Mouse (Mus musculus): ENCODE results near the gene Cacna1a. TPM values are rescaled to one million over a fixed set of nuclear protein-coding genes. Genes with fewer than 3 reads are reported as not detected.

Gene Cacna1a
- polyA plus RNA-seq, 1 experiment from 2014 or later, result 5.2 TPM

GRCm38 (mm10) chr8:84577432-84577831 lies 189.2 kb downstream of the Cacna1a start:
- Histone ChIP-seq H3K4me3 (no peak overlapping the region), H3K4me1 (no peaks in the 10 kb centered on the region), H3K27me3 (no peaks in the 10 kb centered on the region), H3K9ac (no peak overlapping the region), H3K9me3 (no peaks in the 10 kb centered on the region), H3K36me3 (no peaks in the 10 kb centered on the region), H3K27ac (no peak overlapping the region), H3K4me2 (no peak overlapping the region)
- WGBS, result 85% methylated on average over 4 of the region's 4 CpGs
- ATAC-seq (ENCODE audit: insufficient number of reproducible peaks, low FRiP score, low TSS enrichment, low read depth), result no peak

- Histone ChIP-seq H3K4me2 (no peak overlapping the region), H3K9ac (no peak overlapping the region), H3K4me1 (no peaks in the 10 kb centered on the region), H3K36me3 (no peaks in the 10 kb centered on the region), H3K27me3 (no peaks in the 10 kb centered on the region), H3K27ac (no peak overlapping the region), H3K9me3 (0 out of 2 replicates have a peak, but pooled peaks cover 3% of the 10 kb centered on the region), H3K4me3 (no peak overlapping the region)
- 11% methylated on average over 3 of the region's 3 CpGs for WGBS
- no peak for ATAC-seq (ENCODE audit: insufficient number of reproducible peaks, low FRiP score, low TSS enrichment, low read depth)
Measured at GRCm38 (mm10) chr8:84579595-84579994, 191.4 kb downstream of the Cacna1a start.

DNA sequence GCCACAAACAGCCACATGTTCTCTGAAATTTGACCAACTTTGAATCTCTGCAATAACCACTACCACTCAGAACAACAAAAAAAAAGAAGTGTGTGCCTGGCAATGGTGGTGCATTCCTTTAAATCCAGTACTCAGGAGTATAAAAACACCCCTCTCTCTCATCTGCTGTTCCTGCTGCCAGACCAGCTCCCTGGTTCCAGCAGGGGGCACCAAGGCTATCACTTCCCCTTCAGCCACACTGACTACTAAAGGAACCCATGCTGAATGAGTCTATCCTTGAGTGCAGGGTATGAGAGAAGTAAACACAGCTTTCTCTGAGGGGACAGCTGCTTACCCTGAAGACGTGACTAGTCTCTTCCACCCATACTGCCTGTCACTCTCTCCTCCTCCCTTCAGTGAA lies 197.1 kb downstream of the Cacna1a start:
- no peak for ATAC-seq (ENCODE audit: insufficient number of reproducible peaks, low FRiP score, low TSS enrichment, low read depth)
- no peak overlapping the region for H3K4me3 ChIP-seq
- 0 out of 2 replicates have a peak, but pooled peaks cover 5% of the 10 kb centered on the region for H3K9me3 ChIP-seq
- H3K36me3 ChIP-seq, result no peaks in the 10 kb centered on the region
- H3K4me2 ChIP-seq, result no peak overlapping the region
- no peaks in the 10 kb centered on the region for H3K4me1 ChIP-seq
- WGBS, result 32% methylated on average over 1 of the region's 1 CpGs
- H3K9ac ChIP-seq, result no peak overlapping the region
- H3K27ac ChIP-seq, result no peak overlapping the region
- H3K27me3 ChIP-seq, result no peaks in the 10 kb centered on the region

GRCm38 (mm10) chr8:84586221-84586620 lies 198.0 kb downstream of the Cacna1a start:
- ATAC-seq (ENCODE audit: insufficient number of reproducible peaks, low FRiP score, low TSS enrichment, low read depth), result no peak
- no peak overlapping the region for H3K4me2 ChIP-seq
- no peaks in the 10 kb centered on the region for H3K36me3 ChIP-seq
- H3K9ac ChIP-seq, result no peak overlapping the region
- no peak overlapping the region for H3K27ac ChIP-seq
- WGBS, result 48% methylated on average over 2 of the region's 2 CpGs
- no peak overlapping the region for H3K4me3 ChIP-seq
- H3K4me1 ChIP-seq, result no peaks in the 10 kb centered on the region
- no peaks in the 10 kb centered on the region for H3K27me3 ChIP-seq
- H3K9me3 ChIP-seq, result 0 out of 2 replicates have a peak, but pooled peaks cover 5% of the 10 kb centered on the region

- H3K27ac ChIP-seq, result no peak overlapping the region
- WGBS, result 70% methylated on average over 11 of the region's 11 CpGs
- no peaks in the 10 kb centered on the region for H3K27me3 ChIP-seq
- no peak overlapping the region for H3K4me3 ChIP-seq
- no peaks in the 10 kb centered on the region for H3K36me3 ChIP-seq
- no peak overlapping the region for H3K4me2 ChIP-seq
- no peak for ATAC-seq (ENCODE audit: insufficient number of reproducible peaks, low FRiP score, low TSS enrichment, low read depth)
- no peaks in the 10 kb centered on the region for H3K4me1 ChIP-seq
- H3K9me3 ChIP-seq, result 0 out of 2 replicates have a peak, but pooled peaks cover 5% of the 10 kb centered on the region
- no peak overlapping the region for H3K9ac ChIP-seq
Measured at GRCm38 (mm10) chr8:84588498-84588897, 200.3 kb downstream of the Cacna1a start.

DNA sequence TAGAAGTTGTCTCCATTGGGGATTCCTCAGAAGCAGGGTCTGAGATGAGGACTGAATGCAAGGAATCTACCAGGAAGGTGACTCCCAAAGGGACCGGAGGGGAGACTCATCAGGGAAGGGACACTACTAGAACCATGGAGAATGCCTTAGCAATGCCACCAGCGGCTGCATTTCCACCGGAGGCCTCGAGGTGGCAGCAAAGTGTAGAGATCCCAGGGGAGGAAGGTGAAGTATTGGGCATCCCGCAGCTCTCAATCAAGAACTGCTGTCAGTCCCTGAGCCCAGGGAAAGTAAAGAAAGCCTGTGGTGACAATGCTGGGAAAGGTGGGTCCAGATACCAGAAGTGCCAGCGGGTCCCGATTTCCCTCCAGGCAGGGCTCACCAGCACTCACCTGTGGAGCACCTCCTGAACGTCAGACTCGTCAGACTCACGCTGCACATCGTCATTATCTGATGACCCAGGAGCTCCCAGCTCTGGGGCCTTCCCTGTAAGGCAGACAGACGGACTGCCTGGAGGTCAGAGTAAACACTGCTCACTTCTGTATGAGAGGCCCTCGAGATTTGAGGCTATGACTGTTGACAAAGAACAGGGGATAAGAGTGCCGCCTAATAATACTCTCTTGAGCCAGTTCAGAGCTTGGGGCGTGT lies 203.9 kb downstream of the Cacna1a start:
- no peak overlapping the region for H3K27ac ChIP-seq
- no peak for ATAC-seq (ENCODE audit: insufficient number of reproducible peaks, low FRiP score, low TSS enrichment, low read depth)
- no peak overlapping the region for H3K4me2 ChIP-seq
- H3K9me3 ChIP-seq, result no peaks in the 10 kb centered on the region
- no peak overlapping the region for H3K4me3 ChIP-seq
- no peak overlapping the region for H3K9ac ChIP-seq
- H3K4me1 ChIP-seq, result no peaks in the 10 kb centered on the region
- no peaks in the 10 kb centered on the region for H3K36me3 ChIP-seq
- H3K27me3 ChIP-seq, result no peaks in the 10 kb centered on the region
- WGBS, result 24% methylated on average over 15 of the region's 15 CpGs

DNA sequence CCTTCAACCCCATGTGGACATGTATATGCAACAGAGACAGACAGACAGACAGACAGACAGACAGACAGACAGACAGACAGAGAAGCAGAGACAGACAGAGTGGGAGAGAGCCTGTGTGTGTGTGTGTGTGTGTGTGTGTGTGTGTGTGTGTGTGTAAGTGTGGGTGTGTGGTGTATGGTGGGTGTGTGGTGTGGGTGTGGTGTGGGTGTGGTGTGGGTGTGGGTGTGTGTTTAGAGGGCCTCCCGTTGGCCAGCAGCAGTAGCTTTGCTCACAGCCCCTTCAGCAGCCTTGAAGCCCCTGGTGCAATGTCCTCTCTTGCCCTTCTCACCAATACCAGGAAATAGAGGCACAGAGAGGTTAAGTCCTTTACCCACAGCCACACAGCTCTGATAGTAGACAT lies 204.9 kb downstream of the Cacna1a start:
- 63% methylated on average over 1 of the region's 1 CpGs for WGBS
- no peaks in the 10 kb centered on the region for H3K36me3 ChIP-seq
- H3K27ac ChIP-seq, result no peak overlapping the region
- no peak overlapping the region for H3K9ac ChIP-seq
- H3K4me2 ChIP-seq, result no peak overlapping the region
- H3K27me3 ChIP-seq, result no peaks in the 10 kb centered on the region
- no peaks in the 10 kb centered on the region for H3K4me1 ChIP-seq
- ATAC-seq (ENCODE audit: insufficient number of reproducible peaks, low FRiP score, low TSS enrichment, low read depth), result no peak
- H3K9me3 ChIP-seq, result no peaks in the 10 kb centered on the region
- no peak overlapping the region for H3K4me3 ChIP-seq

- H3K27me3 ChIP-seq, result no peaks in the 10 kb centered on the region
- WGBS, result 67% methylated on average over 9 of the region's 9 CpGs
- no peak for ATAC-seq (ENCODE audit: insufficient number of reproducible peaks, low FRiP score, low TSS enrichment, low read depth)
- H3K27ac ChIP-seq, result no peak overlapping the region
- H3K4me3 ChIP-seq, result no peak overlapping the region
- H3K4me1 ChIP-seq, result no peaks in the 10 kb centered on the region
- H3K9ac ChIP-seq, result no peak overlapping the region
- H3K9me3 ChIP-seq, result no peaks in the 10 kb centered on the region
- H3K4me2 ChIP-seq, result no peak overlapping the region
- H3K36me3 ChIP-seq, result no peaks in the 10 kb centered on the region
Measured at GRCm38 (mm10) chr8:84594099-84594780, 206.0 kb downstream of the Cacna1a start.

DNA sequence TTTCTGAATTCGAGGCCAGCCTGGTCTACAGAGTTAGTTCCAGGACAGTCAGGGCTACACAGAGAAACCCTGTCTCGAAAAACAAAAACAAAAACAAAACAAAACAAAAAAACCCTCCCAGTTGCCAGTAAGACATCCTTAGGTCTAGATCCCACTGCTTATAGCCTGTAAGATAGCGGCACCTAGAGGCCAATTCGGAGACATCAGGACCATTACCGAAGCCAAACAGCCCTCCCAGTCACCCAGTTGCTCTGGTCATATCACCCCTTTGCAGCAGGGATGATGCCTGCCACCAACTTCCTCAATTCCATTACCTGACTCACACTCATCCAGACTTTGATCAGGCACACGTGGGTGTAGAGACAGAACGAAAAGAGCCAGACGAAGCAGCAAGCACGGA lies 207.4 kb downstream of the Cacna1a start:
- peaks cover 6% of the 10 kb centered on the region for H3K4me1 ChIP-seq
- H3K27me3 ChIP-seq, result peaks cover 4% of the 10 kb centered on the region; the same call in 1 of the 2 replicates
- no peak overlapping the region for H3K4me3 ChIP-seq
- H3K4me2 ChIP-seq, result no peak overlapping the region
- 22% methylated on average over 9 of the region's 9 CpGs for WGBS
- no peak overlapping the region for H3K27ac ChIP-seq
- ATAC-seq (ENCODE audit: insufficient number of reproducible peaks, low FRiP score, low TSS enrichment, low read depth), result no peak
- no peak overlapping the region for H3K9ac ChIP-seq
- no peaks in the 10 kb centered on the region for H3K9me3 ChIP-seq
- no peaks in the 10 kb centered on the region for H3K36me3 ChIP-seq

DNA sequence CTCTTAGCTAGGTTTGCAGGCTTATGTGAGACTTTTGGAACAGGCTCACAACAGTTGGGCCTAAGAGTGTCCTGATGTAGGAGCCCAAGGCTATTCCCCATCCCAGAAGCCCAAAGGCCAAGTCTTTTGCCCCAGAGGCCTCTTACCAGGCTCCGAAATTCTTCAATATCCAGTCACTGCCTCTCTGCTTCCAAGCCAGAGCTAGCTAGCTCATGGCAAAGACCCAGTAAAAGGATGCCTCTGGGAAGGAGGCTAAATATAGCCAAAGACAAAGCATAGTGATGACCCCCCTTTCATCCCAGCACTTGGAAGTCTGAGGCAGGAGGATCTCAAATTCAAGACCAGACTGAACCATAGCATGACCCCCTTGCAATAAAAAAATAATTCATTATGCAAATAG lies 211.2 kb downstream of the Cacna1a start:
- no peak overlapping the region for H3K4me2 ChIP-seq
- ATAC-seq (ENCODE audit: insufficient number of reproducible peaks, low FRiP score, low TSS enrichment, low read depth), result no peak
- H3K36me3 ChIP-seq, result no peaks in the 10 kb centered on the region
- H3K4me3 ChIP-seq, result no peak overlapping the region
- peaks cover 11% of the 10 kb centered on the region for H3K27me3 ChIP-seq
- H3K9ac ChIP-seq, result no peak overlapping the region
- H3K9me3 ChIP-seq, result no peaks in the 10 kb centered on the region
- H3K27ac ChIP-seq, result no peak overlapping the region
- WGBS, result 83% methylated on average over 1 of the region's 1 CpGs
- peaks cover 20% of the 10 kb centered on the region for H3K4me1 ChIP-seq

DNA sequence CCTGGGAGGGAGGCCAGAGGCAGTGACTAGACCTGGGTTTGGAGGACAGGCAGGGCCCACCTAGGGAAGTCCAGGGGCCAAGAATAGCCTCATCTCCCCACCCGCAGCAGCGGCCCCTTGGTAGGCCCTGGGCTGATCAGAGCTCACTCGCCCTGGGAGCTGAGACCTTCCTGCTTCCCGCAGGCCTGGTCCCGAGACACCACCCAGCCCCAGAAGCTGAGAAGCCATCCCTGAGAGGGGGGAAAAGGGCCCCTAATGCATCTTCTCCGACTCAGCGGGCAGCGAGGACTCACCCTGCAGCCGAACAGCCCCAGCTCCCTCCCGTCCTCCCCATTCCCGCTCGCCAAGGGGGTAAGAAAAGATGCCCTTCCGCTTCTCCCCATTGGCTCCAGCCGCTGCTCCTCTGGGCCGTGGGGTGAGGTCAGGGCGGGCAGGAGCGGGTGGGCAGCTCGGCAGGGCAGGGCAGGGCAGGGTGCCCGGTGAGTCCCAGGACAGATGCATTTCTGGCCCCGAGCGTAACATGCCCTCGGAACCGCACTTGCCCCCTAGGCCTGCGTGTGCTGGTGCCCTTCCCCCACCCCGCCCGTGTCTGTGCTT lies 212.2 kb downstream of the Cacna1a start:
- H3K9ac ChIP-seq, result peak overlapping the region; percentile 31; the same call in 1 of the 2 replicates
- H3K4me2 ChIP-seq, result peak overlapping the region; percentile 49
- no peak overlapping the region for H3K27ac ChIP-seq
- 13% methylated on average over 26 of the region's 26 CpGs for WGBS
- H3K27me3 ChIP-seq, result peaks cover 11% of the 10 kb centered on the region
- H3K36me3 ChIP-seq, result no peaks in the 10 kb centered on the region
- H3K4me1 ChIP-seq, result peaks cover 20% of the 10 kb centered on the region
- no peaks in the 10 kb centered on the region for H3K9me3 ChIP-seq
- ATAC-seq (ENCODE audit: insufficient number of reproducible peaks, low FRiP score, low TSS enrichment, low read depth), result no peak
- peak overlapping the region; percentile 36 for H3K4me3 ChIP-seq

DNA sequence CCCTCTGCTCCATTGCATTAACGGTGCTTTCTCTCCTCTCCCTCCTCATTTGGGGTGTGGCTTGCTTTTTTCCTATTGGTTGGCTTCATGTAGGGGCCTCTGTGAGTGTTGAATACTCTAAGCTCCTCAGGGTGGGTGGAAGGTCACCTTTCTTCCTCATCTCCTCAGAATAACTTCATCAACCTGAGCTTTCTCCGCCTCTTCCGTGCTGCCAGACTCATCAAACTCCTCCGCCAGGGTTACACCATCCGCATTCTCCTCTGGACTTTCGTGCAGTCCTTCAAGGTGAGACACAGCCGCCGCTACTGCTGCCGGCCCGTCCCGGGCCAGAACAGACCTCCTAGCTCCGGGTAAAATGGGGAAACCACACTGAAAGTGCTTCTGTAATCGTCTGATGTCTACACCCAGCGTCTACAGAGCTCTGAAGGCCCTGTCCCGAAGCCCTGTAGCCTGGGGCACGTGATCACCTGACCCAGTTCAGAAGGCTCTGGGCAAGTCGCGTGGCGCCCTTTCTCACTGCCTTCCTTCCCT lies 213.0 kb downstream of the Cacna1a start:
- Histone ChIP-seq H3K4me2 (peak overlapping the region; percentile 49), H3K27ac (no peak overlapping the region), H3K27me3 (peaks cover 11% of the 10 kb centered on the region), H3K4me1 (peaks cover 20% of the 10 kb centered on the region), H3K9ac (no peak overlapping the region), H3K4me3 (peak overlapping the region; percentile 36), H3K9me3 (no peaks in the 10 kb centered on the region), H3K36me3 (no peaks in the 10 kb centered on the region)
- ATAC-seq (ENCODE audit: insufficient number of reproducible peaks, low FRiP score, low TSS enrichment, low read depth), result no peak
- 6% methylated on average over 19 of the region's 19 CpGs for WGBS

Measured in limb, embryonic 15.5 days (tissue).